Mouse (Mus musculus): ENCODE results near the gene Ncor2. TPM values are rescaled to one million over a fixed set of nuclear protein-coding genes. Genes with fewer than 3 reads are reported as not detected.

Ncor2 gene
- polyA plus RNA-seq, 1 experiment, result 7.2 TPM

- TF ChIP-seq GATA1 (IDR thresholded peaks at IDR 0.05; ENCODE audit: low read length), result no peak
- no peak for TF ChIP-seq TAL1 (IDR thresholded peaks at IDR 0.05; ENCODE audit: low read length)
- H3K9me3 ChIP-seq (ENCODE audit: control insufficient read depth, low read length), result no peaks in the 10 kb centered on the region
- no peaks in the 10 kb centered on the region for H3K27me3 ChIP-seq (ENCODE audit: control insufficient read depth)
- H3K36me3 ChIP-seq (ENCODE audit: control insufficient read depth), result no peaks in the 10 kb centered on the region
- peaks cover 30% of the 10 kb centered on the region for H3K4me1 ChIP-seq (ENCODE audit: control insufficient read depth)
- no peak overlapping the region for H3K4me3 ChIP-seq (replicated peaks)
Measured at GRCm38 (mm10) chr5:125137672-125138285, 41.2 kb downstream of the Ncor2 start.

GRCm38 (mm10) chr5:125136996-125137671, 41.9 kb downstream of the Ncor2 start:
- H3K4me1 ChIP-seq (ENCODE audit: control insufficient read depth), result peaks cover 30% of the 10 kb centered on the region

GRCm38 (mm10) chr5:125136296-125136995, 42.6 kb downstream of the Ncor2 start:
- Histone ChIP-seq H3K36me3 (ENCODE audit: control insufficient read depth) (no peaks in the 10 kb centered on the region), H3K4me1 (ENCODE audit: control insufficient read depth) (peaks cover 29% of the 10 kb centered on the region), H3K27me3 (ENCODE audit: control insufficient read depth) (no peaks in the 10 kb centered on the region), H3K4me3 (replicated peaks) (no peak overlapping the region), H3K9me3 (ENCODE audit: control insufficient read depth, low read length) (no peaks in the 10 kb centered on the region)
- TF ChIP-seq TAL1 (IDR thresholded peaks at IDR 0.05; ENCODE audit: low read length), result no peak
- TF ChIP-seq GATA1 (IDR thresholded peaks at IDR 0.05; ENCODE audit: low read length), result no peak

More at GRCm38 (mm10) chr5:125136996-125137671, 41.9 kb downstream of the Ncor2 start:
- TF ChIP-seq TAL1 (IDR thresholded peaks at IDR 0.05; ENCODE audit: low read length) (no peak), GATA1 (IDR thresholded peaks at IDR 0.05; ENCODE audit: low read length) (no peak)
- Histone ChIP-seq H3K4me3 (replicated peaks) (no peak overlapping the region), H3K9me3 (ENCODE audit: control insufficient read depth, low read length) (no peaks in the 10 kb centered on the region), H3K36me3 (ENCODE audit: control insufficient read depth) (no peaks in the 10 kb centered on the region), H3K27me3 (ENCODE audit: control insufficient read depth) (no peaks in the 10 kb centered on the region)

GRCm38 (mm10) chr5:125134795-125135468, 44.1 kb downstream of the Ncor2 start:
- H3K4me1 ChIP-seq (ENCODE audit: control insufficient read depth), result peaks cover 15% of the 10 kb centered on the region
- H3K9me3 ChIP-seq (ENCODE audit: control insufficient read depth, low read length), result no peaks in the 10 kb centered on the region

GRCm38 (mm10) chr5:125134391-125134790, 44.6 kb downstream of the Ncor2 start:
- no peaks in the 10 kb centered on the region for H3K36me3 ChIP-seq (ENCODE audit: control insufficient read depth)
- H3K4me1 ChIP-seq (ENCODE audit: control insufficient read depth), result peaks cover 15% of the 10 kb centered on the region
- TF ChIP-seq TAL1 (IDR thresholded peaks at IDR 0.05; ENCODE audit: low read length) (no peak), GATA1 (IDR thresholded peaks at IDR 0.05; ENCODE audit: low read length) (no peak)
- no peaks in the 10 kb centered on the region for H3K27me3 ChIP-seq (ENCODE audit: control insufficient read depth)
- no peak overlapping the region for H3K4me3 ChIP-seq (replicated peaks)
- no peaks in the 10 kb centered on the region for H3K9me3 ChIP-seq (ENCODE audit: control insufficient read depth, low read length)

More at GRCm38 (mm10) chr5:125134795-125135468, 44.1 kb downstream of the Ncor2 start:
- H3K27me3 ChIP-seq (ENCODE audit: control insufficient read depth), result no peaks in the 10 kb centered on the region
- H3K4me3 ChIP-seq (replicated peaks), result no peak overlapping the region
- TF ChIP-seq GATA1 (IDR thresholded peaks at IDR 0.05; ENCODE audit: low read length) (no peak), TAL1 (IDR thresholded peaks at IDR 0.05; ENCODE audit: low read length) (no peak)
- no peaks in the 10 kb centered on the region for H3K36me3 ChIP-seq (ENCODE audit: control insufficient read depth)

GRCm38 (mm10) chr5:125133651-125134050, 45.4 kb downstream of the Ncor2 start:
- TF ChIP-seq GATA1 (IDR thresholded peaks at IDR 0.05; ENCODE audit: low read length) (no peak), TAL1 (IDR thresholded peaks at IDR 0.05; ENCODE audit: low read length) (no peak)
- H3K4me1 ChIP-seq (ENCODE audit: control insufficient read depth), result peaks cover 15% of the 10 kb centered on the region
- no peak overlapping the region for H3K4me3 ChIP-seq (replicated peaks)
- no peaks in the 10 kb centered on the region for H3K27me3 ChIP-seq (ENCODE audit: control insufficient read depth)
- H3K36me3 ChIP-seq (ENCODE audit: control insufficient read depth), result no peaks in the 10 kb centered on the region
- H3K9me3 ChIP-seq (ENCODE audit: control insufficient read depth, low read length), result no peaks in the 10 kb centered on the region

DNA sequence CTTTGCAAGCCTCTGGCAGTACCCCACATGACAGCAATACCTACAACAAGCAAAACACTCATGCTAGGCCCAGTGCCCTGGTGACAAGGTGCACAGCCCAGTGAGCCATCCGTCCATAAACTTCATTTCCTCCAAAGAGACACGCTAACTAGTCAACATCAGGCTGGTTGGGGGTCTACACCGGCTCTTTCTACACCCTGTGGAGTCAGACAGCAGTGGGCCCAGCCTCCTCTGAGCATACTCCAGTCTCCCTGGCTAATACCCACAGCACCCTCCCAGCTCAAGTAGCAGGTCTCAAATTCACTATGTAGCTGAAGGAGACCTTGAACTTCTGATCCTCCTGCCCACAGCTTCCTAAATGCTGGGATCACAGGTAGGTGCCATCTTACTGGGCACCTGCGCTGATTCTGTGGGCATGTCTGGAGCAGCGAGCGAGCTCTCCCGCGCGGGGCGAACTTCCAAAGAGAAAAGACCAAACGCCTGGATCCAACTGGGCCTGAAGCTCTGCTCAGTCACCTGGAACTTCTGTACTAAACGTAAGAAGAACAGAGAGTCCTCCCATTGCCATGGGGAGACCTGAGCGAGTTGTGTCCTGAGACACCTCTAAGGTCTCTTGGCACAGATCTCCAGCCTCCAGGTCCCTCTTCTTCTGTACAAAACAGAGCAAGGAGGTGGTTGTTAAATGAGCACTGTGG, 46.3 kb downstream of the Ncor2 start:
- TF ChIP-seq GATA1 (IDR thresholded peaks at IDR 0.05; ENCODE audit: low read length) (no peak), TAL1 (IDR thresholded peaks at IDR 0.05; ENCODE audit: low read length) (no peak)
- H3K27me3 ChIP-seq (ENCODE audit: control insufficient read depth), result no peaks in the 10 kb centered on the region
- no peak overlapping the region for H3K4me3 ChIP-seq (replicated peaks)
- H3K36me3 ChIP-seq (ENCODE audit: control insufficient read depth), result no peaks in the 10 kb centered on the region
- H3K9me3 ChIP-seq (ENCODE audit: control insufficient read depth, low read length), result no peaks in the 10 kb centered on the region
- peaks cover 11% of the 10 kb centered on the region for H3K4me1 ChIP-seq (ENCODE audit: control insufficient read depth)

DNA sequence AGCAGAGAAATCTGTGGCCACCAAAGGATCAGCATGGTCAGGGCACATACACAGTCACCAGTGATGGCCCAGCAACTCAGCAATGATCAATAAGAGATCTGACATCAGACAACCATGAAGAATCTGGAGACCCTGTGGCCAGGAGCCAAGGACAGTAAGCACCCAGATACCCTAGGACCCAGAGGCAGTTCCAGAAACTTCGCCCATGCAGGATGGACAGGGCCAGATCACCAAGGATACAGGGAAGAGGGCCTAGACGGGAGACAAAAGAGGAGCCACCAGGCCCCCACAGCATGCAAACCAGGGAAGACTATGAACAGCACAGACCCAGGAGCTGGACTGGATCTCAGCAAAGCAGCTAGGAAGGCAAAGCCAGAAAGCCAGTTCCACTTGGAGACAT, 47.0 kb downstream of the Ncor2 start:
- H3K36me3 ChIP-seq (ENCODE audit: control insufficient read depth), result no peaks in the 10 kb centered on the region

More for the DNA sequence above, 47.0 kb downstream of the Ncor2 start:
- Histone ChIP-seq H3K9me3 (ENCODE audit: control insufficient read depth, low read length) (no peaks in the 10 kb centered on the region), H3K4me3 (replicated peaks) (no peak overlapping the region), H3K27me3 (ENCODE audit: control insufficient read depth) (no peaks in the 10 kb centered on the region), H3K4me1 (ENCODE audit: control insufficient read depth) (peaks cover 5% of the 10 kb centered on the region)
- no peak for TF ChIP-seq GATA1 (IDR thresholded peaks at IDR 0.05; ENCODE audit: low read length)
- TF ChIP-seq TAL1 (IDR thresholded peaks at IDR 0.05; ENCODE audit: low read length), result no peak
